Mouse (Mus musculus) forebrain, embryonic 14.5 days (tissue): Measurements from ENCODE around the gene Gm6993. TPM values are rescaled to one million over a fixed set of nuclear protein-coding genes. Genes with fewer than 3 reads are reported as not detected.

ENCODE experiments used
- ATAC-seq: fragments of 200-750 bp; cut with Nextera tagmentation; 2 replicates; pipeline ENCODE4 v1.8.0; 2017; ENCODE audit warnings: mild to moderate bottlenecking, moderate library complexity
- DNase-seq: peaks from one replicate; pipeline ENCODE4 v3.0.0-alpha.2; 2015; ENCODE audit warnings: low spot score
- H3K27ac ChIP-seq: fragments of 300-500 bp; sonication (generic); 2 replicates; pipeline ENCODE4 v1.5.1; 2014; ENCODE audit warnings: low read depth, mild to moderate bottlenecking, control low read depth, low read length, moderate library complexity
- H3K27me3 ChIP-seq: fragments of 300-500 bp; sonication (generic); replicated peaks from 2 replicates; pipeline ENCODE4 v1.6.1; 2014; ENCODE audit warnings: low read length, control low read depth, mixed read lengths; ENCODE audit not compliant: control insufficient read depth, insufficient read depth
- H3K36me3 ChIP-seq: fragments of 300-500 bp; sonication (generic); 2 replicates; pipeline ENCODE4 v1.6.1; 2014; ENCODE audit warnings: low read length, control low read depth; ENCODE audit not compliant: control insufficient read depth, insufficient read depth
- H3K4me1 ChIP-seq: fragments of 300-500 bp; sonication (generic); 2 replicates; pipeline ENCODE4 v1.6.1; 2014; ENCODE audit warnings: antibody characterized with exemption, low read length, control low read depth; ENCODE audit not compliant: control insufficient read depth, insufficient read depth
- H3K4me2 ChIP-seq: fragments of 300-500 bp; sonication (generic); 2 replicates; pipeline ENCODE4 v1.6.1; 2014; ENCODE audit warnings: mild to moderate bottlenecking, control low read depth, low read length
- H3K4me3 ChIP-seq: fragments of 300-500 bp; sonication (generic); 2 replicates; pipeline ENCODE4 v1.5.1; 2014; ENCODE audit warnings: low read depth, low read length, control low read depth
- H3K9ac ChIP-seq: fragments of 300-500 bp; sonication (generic); 2 replicates; pipeline ENCODE4 v1.6.1; 2014; ENCODE audit warnings: mild to moderate bottlenecking, low read length, control low read depth, moderate library complexity
- H3K9me3 ChIP-seq: fragments of 300-500 bp; sonication (generic); replicated peaks from 2 replicates; pipeline ENCODE4 v1.6.1; 2016; ENCODE audit warnings: low read length, control low read depth, mixed read lengths; ENCODE audit not compliant: control insufficient read depth
- WGBS: fragments of 180-500 bp; shearing (Covaris S2); extraction: QIAGEN DNeasy Blood & Tissue Kit; methylation state at CpG from one replicate; pipeline ENCODE4 v1.1.7; 2014; 5-methylcytosine and 5-hydroxymethylcytosine counted together
- polyA plus RNA-seq: library from polyadenylated mRNA; unstranded; fragments of >200 nt; fragmentation: Nextera tagmentation; extraction: Ambion mirVana; gene quantifications from 2 replicates; pipeline ENCODE4 v1.2.1, GENCODE M21; 2014

Gm6993 gene
- polyA plus RNA-seq, 1 experiment from 2014 or later: not detected

GRCm38 (mm10) chr12:31282241-31282640, 41.7 kb downstream of the Gm6993 start:
- no peak for DNase-seq
- WGBS: 89% methylated on average over 5 of the region's 5 CpGs
- no peaks in the 10 kb centered on the region; the same call in 1 of the 2 replicates for H3K36me3 ChIP-seq
- no peak overlapping the region for H3K9ac ChIP-seq
- H3K4me2 ChIP-seq: no peak overlapping the region
- H3K4me1 ChIP-seq: peaks cover 4% of the 10 kb centered on the region; the same call in 1 of the 2 replicates
- H3K4me3 ChIP-seq: no peak overlapping the region
- no peak for ATAC-seq
- H3K9me3 ChIP-seq: no peaks in the 10 kb centered on the region
- H3K27me3 ChIP-seq: no peaks in the 10 kb centered on the region
- H3K27ac ChIP-seq: no peak overlapping the region

- H3K4me3 ChIP-seq: no peak overlapping the region
- no peak overlapping the region for H3K4me2 ChIP-seq
- no peaks in the 10 kb centered on the region for H3K27me3 ChIP-seq
- H3K36me3 ChIP-seq: no peaks in the 10 kb centered on the region; the same call in 1 of the 2 replicates
- no peak overlapping the region for H3K27ac ChIP-seq
- no peaks in the 10 kb centered on the region for H3K9me3 ChIP-seq
- 87% methylated on average over 4 of the region's 4 CpGs for WGBS
- ATAC-seq (no peak), DNase-seq (no peak)
- H3K4me1 ChIP-seq: peaks cover 4% of the 10 kb centered on the region; the same call in 1 of the 2 replicates
- H3K9ac ChIP-seq: no peak overlapping the region
Measured at GRCm38 (mm10) chr12:31283131-31283530, 42.6 kb downstream of the Gm6993 start.

GRCm38 (mm10) chr12:31283617-31284136, 43.1 kb downstream of the Gm6993 start:
- Histone ChIP-seq H3K4me3 (no peak overlapping the region), H3K4me2 (no peak overlapping the region), H3K4me1 (peaks cover 4% of the 10 kb centered on the region; the same call in 1 of the 2 replicates), H3K27ac (no peak overlapping the region), H3K27me3 (no peaks in the 10 kb centered on the region), H3K9me3 (no peaks in the 10 kb centered on the region), H3K9ac (no peak overlapping the region), H3K36me3 (no peaks in the 10 kb centered on the region; the same call in 1 of the 2 replicates)
- 63% methylated on average over 4 of the region's 4 CpGs for WGBS
- ATAC-seq (no peak), DNase-seq (no peak)

- 86% methylated on average over 10 of the region's 10 CpGs for WGBS
- Histone ChIP-seq H3K36me3 (no peaks in the 10 kb centered on the region), H3K4me1 (no peaks in the 10 kb centered on the region), H3K27me3 (no peaks in the 10 kb centered on the region), H3K27ac (no peak overlapping the region), H3K4me3 (no peak overlapping the region), H3K9me3 (no peaks in the 10 kb centered on the region), H3K9ac (no peak overlapping the region), H3K4me2 (no peak overlapping the region)
- no peak for DNase-seq
- ATAC-seq: no peak
Measured at GRCm38 (mm10) chr12:31289046-31289445, 48.5 kb downstream of the Gm6993 start.

Other genes starting within 250 kb of the Gm6993 start
- gene Fam110c, start 166.9 kb upstream of the Gm6993 start, polyA plus RNA-seq: 0.06 TPM in 1 of 2 replicates, not detected in the other
- gene Lamb1, start 24.5 kb downstream of the Gm6993 start, polyA plus RNA-seq: 13.6 and 17.5 TPM in 2 replicates
- gene Dld, start 110.7 kb downstream of the Gm6993 start, polyA plus RNA-seq: 121 and 135 TPM in 2 replicates
- 0.07 and 0.17 TPM in 2 replicates for gene Slc26a3, start 150.1 kb downstream of the Gm6993 start, polyA plus RNA-seq